Mouse (Mus musculus): Measurements from ENCODE around the gene Agr3.

The Agr3 gene

GRCm38 (mm10) chr12:35992711-35993110 is 67.3 kb downstream of the Agr3 start, which contains the start of gene Agr2:
TSS of gene Agr2 (plus strand) at chr12:35992907.
- no peak for DNase-seq

- DNase-seq: no peak
Measured at GRCm38 (mm10) chr12:35993583-35993982, 68.2 kb downstream of the Agr3 start.

GRCm38 (mm10) chr12:35994098-35994497 is 68.7 kb downstream of the Agr3 start:
- DNase-seq: no peak

- DNase-seq: peak; percentile 9
Measured at GRCm38 (mm10) chr12:35995799-35996198, 70.4 kb downstream of the Agr3 start.

All from right cerebral cortex, adult 18-20 months (tissue).